Mouse (Mus musculus): ENCODE results near the gene Fam57b.
A peak's percentile ranks its signal among the peaks of the same experiment; 100 is the strongest.

- no peak for TF ChIP-seq PAX5 (IDR thresholded peaks at IDR 0.05; ENCODE audit: low read length)
- no peak for TF ChIP-seq EP300 (IDR thresholded peaks at IDR 0.05; ENCODE audit: low read length)
- peak; percentile 31; the same call in 1 of the 2 replicates for TF ChIP-seq POLR2A (IDR thresholded peaks at IDR 0.05; ENCODE audit: low read depth, low read length)
- peak; percentile 68; the same call in 1 of the 2 replicates for TF ChIP-seq TBP (conservative IDR thresholded peaks at IDR 0.05; ENCODE audit: low read depth, low read length)
- peak; percentile 99 for TF ChIP-seq MYC (IDR thresholded peaks at IDR 0.05; ENCODE audit: low read depth, low read length)
- TF ChIP-seq NRF1 (IDR thresholded peaks at IDR 0.05; ENCODE audit: low read depth, low read length), result peak; percentile 94
- TF ChIP-seq CTCF (conservative IDR thresholded peaks at IDR 0.05 in 1 of 2, IDR thresholded peaks at IDR 0.05 in 1 of 2; ENCODE audit: low read depth in 2 of 2, low read length in 2 of 2), result no peak
- no peak; the same call in 1 of the 2 replicates for TF ChIP-seq USF1 (IDR thresholded peaks at IDR 0.05; ENCODE audit: low read depth, low read length)
- TF ChIP-seq TCF12 (IDR thresholded peaks at IDR 0.05; ENCODE audit: low read depth, low read length), result peak; percentile 75
- no peak for TF ChIP-seq ZKSCAN1 (IDR thresholded peaks at IDR 0.05; ENCODE audit: borderline replicate concordance, low read depth, low read length)
- no peak for TF ChIP-seq CHD2 (IDR thresholded peaks at IDR 0.05; ENCODE audit: low read length)
- peak; percentile 78 for TF ChIP-seq ZNF384 (IDR thresholded peaks at IDR 0.05; ENCODE audit: low read depth, low read length)
- no peak for TF ChIP-seq MAFK (IDR thresholded peaks at IDR 0.05; ENCODE audit: insufficient replicate concordance, low read length)
- peak; percentile 32; the same call in 1 of the 2 replicates for TF ChIP-seq USF2 (conservative IDR thresholded peaks at IDR 0.05; ENCODE audit: low read depth, low read length)
Measured at GRCm38 (mm10) chr7:126862147-126862784, 64.8 kb downstream of the Fam57b start, which contains the start of gene Ino80e.
